Mouse (Mus musculus) urinary bladder, postnatal 36 days (tissue): Measurements from ENCODE around the gene Nlrp9b.
"Not testable (repeated sequence)": the region's sequence is repeated elsewhere in the genome, so short reads cannot be mapped to it uniquely, and the experiment has no call there.

Experiments
- DNase-seq, 2 experiments: peaks; one replicate each; pipeline ENCODE4 v3.0.0; 2022; ENCODE audit warnings: low spot score in 2 of 2, mixed read lengths in 1 of 2

Gene Nlrp9b

DNA sequence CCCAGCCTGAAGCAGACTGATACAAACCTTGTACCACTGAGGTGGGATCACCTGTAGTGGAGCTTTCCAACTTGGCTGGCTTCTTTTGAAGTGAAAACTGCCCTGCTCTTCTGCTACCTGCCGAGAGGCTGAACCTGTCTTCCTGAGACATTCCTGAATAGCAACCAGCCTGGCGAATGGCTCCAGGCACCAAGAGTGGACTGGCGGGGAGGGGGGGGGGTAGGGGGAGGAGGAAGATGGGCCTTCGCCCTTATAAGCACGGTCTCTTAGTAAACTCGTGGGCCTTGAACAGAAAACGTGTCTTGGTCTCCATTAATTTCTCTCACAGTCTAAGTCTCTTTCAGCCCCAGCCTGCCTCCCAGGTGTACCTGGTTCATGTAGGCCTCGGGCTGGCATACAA is at the start of gene Nlrp9b:
Gene Nlrp9b, plus strand, starts transcription at position 301 of the 400 bp plus-strand sequence.
- DNase-seq, result not testable (repeated sequence)

DNA sequence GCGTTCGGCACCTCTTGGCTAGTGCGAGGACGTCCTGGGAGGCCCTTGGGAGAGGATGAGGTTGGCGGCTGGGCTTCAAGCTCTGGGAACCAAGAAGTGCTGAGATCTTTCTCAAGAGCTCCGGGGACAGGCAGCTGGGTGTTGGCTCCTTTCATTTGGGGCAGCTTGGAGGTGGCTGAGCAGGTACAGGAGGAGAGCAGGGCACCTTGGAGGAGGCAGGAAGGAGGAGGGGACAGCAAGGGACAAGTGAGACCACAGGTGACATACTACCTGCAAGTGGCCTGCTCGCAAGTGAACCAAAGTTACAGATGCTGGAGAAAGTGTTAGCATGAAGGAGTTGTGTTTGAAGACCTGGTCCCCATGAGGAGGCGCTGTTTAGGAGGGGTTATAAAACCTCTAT is 46.6 kb upstream of the Nlrp9b start:
- no peak for DNase-seq

GRCm38 (mm10) chr7:19945201-19945600 is 46.1 kb upstream of the Nlrp9b start:
- no peak for DNase-seq

DNA sequence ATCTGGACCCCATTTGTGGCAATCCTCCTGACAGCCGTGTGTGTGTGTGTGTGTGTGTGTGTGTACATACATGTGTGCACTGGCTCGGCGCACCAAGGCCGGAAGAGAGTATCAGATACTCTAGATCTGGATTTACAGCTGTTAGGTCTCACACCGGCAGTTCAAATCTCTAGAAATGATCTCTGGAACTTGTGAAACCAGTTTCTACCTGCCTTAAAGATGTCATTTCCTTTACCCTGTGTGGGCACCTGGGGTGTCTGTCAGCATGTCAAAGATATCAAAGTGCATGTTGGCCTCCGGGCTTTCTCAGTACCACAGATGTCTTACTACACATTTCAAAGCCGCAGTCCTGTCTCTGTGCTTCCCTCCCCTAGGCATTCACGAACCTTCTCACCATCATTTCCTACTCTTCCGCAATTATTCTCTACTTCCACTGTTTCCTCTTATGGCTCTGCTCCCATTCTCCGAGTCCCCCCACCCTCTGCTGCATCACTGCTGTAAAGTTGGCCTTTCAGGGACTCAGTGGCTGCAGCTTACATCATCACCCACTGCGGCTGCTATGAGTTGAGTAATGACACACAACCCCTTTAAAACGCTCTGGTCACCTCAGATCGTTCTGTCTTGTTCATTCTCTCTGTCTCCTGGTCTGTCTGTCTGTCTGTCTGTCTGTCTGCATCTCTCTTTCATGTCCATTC is 45.3 kb upstream of the Nlrp9b start:
- no peak for DNase-seq

DNA sequence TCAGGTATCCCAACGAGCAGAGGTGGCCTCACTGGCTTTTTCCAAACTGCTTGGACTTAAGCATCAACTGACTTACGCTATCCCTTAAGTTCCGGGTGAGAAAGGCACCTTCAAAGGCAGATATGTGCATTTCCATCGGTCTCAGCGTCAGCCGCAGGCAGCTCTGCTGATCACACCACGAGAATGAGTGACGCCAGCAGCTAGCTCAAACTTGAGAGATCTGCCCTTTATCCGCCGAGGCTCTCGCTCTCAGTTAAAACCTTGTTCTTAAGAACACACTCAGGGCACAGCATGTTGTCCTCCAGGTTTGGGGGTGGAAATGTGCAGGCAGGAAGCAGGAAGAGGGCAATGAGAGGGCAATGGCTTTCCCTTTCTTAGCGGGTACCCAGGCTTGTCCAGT is 42.3 kb upstream of the Nlrp9b start:
- DNase-seq, result no peak

GRCm38 (mm10) chr7:19949996-19950395 is 41.3 kb upstream of the Nlrp9b start:
- DNase-seq, result no peak

DNA sequence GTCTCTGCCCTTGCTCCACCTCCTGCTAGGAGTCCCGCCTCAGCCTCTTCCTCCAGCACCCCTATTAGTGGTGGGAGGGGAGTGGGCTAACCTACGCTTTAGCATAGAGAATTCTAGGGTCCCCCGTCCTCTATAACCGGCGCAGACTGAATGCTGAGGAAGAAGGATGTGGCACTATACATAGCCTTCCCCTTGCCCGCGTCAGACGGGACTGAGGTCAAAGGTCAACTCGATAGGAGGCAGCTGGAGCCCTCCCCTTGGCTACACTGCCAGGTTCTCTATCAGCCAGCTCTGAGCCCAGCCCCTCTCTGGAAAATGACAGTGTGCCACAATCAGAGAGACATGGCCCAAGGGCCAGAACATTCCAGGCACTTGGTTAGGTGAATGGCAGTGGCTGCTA is 40.7 kb upstream of the Nlrp9b start, which contains the start of gene Igsf23:
Gene Igsf23, minus strand, starts transcription at position 168 of the 400 bp plus-strand sequence.
- DNase-seq, result no peak

GRCm38 (mm10) chr7:19952320-19952986 is 38.8 kb upstream of the Nlrp9b start:
- DNase-seq, result no peak

DNA sequence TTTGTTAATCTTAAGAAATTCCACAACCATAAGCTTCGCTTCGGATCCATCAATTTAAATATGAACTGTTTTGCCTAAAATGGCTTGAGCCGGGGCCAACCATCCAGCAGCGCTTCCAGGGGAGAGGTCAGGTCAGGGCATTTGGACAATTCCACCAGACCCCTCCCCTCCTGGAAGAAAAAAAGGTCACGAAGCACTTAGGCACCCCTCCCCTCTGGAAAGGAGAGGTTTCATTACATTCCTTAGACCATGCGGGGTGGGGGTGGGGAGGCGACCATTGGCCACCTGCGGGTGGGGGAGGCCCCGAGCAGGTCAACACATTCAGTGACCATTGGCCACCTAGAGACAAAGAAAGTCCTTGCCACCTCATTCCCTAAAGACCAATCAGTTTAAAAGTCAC is 38.2 kb upstream of the Nlrp9b start:
- DNase-seq, result no peak

DNA sequence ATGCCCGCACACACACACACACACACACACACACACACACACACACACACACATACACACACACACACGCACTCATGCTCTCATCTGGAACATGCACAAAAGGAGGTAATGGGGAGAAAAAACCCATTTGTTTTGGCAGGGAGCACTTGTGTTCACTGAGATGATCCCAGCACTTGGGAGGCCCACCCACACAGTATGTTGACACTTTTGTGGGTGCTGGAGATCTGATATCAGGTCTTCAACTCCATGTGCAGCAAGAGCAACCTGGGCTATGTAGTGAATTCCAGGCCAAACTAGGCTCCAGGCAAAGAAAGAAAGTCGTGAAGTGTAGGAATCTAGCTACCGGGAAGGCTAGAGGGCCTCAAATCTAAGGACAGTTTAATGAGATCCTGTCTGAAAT is 35.4 kb upstream of the Nlrp9b start:
- no peak for DNase-seq

DNA sequence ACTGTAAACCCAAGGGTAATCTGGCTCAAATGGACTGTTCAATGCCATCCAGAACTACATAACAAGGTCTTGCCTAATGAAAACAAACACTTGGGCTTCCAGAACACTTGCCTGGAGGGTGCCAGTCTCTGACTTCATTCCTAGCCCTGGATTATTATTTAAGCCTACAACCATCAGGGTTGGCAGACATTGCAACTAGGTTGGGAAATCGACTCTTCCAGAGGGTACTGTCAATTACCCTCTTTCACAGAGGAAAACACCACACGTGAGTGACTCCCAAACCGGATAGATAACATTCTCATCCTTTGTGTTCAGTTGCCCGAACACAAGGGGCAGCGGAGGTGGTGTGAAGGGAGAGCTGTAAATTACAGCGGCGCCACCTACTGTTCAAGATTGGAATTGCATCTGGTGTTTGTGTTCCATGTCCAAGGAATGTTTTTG is 34.9 kb upstream of the Nlrp9b start:
- DNase-seq, result peak; percentile 88 to 89

GRCm38 (mm10) chr7:19962423-19962822 is 28.8 kb upstream of the Nlrp9b start:
- DNase-seq, result no peak

DNA sequence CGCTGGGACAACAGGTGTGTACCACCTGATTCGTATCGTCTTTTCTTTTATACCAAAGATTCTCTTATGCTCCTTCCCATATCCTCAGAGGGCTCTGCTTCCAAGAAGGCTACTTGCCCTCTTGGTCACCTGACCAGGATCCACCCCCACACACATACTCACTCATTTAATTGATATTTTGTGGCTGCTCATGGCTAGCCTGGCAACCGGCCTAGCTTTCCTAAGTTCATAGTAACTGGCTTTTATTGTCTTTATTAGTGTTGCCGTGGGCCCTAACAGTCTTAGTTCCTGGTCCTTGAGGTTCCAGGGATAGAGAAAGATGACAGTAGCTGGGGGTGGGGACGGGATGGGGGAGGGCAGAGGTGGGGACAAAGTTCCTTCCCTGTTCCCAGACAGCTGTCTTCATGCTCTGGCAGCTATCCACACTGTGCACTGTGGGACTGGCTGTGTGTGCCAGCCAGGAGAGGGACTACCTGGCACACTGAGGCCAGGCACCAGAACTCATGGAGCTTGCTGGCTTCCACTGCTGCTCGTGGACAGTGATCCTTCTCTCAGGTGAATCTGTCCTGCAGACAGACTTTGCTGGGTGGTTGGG is 26.2 kb upstream of the Nlrp9b start, which contains the start of gene Ceacam20:
Gene Ceacam20, plus strand, starts transcription at position 428 of the 595 bp plus-strand sequence.
- DNase-seq, result no peak

- DNase-seq, result no peak
Measured at GRCm38 (mm10) chr7:19969106-19969505, 22.2 kb upstream of the Nlrp9b start.

GRCm38 (mm10) chr7:19969541-19970090 is 21.6 kb upstream of the Nlrp9b start:
- DNase-seq, result no peak

GRCm38 (mm10) chr7:19970196-19970595 is 21.1 kb upstream of the Nlrp9b start:
- DNase-seq, result no peak

- DNase-seq, result no peak
Measured at GRCm38 (mm10) chr7:19971516-19971915, 19.7 kb upstream of the Nlrp9b start.

DNA sequence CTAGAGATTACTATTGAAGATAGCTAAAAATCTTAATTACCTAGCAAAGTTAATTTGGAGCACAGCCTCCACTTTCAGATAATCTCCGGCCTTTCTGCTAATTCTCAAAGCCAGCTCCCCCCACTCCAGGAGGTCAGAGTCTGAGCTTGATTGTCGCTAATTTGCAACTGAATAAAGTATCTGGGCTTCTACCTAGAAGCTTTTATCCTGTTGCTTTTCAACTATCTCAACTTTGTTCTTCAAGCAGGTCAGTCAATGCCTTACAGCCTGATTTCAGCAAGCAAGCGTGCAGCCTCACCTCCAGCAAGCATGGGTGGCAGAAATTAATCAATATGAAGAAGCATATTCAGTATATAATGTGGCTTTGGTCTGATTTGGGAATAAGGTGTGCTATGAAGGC is 5.5 kb downstream of the Nlrp9b start:
- not testable (repeated sequence) for DNase-seq

GRCm38 (mm10) chr7:20009987-20010386 is 18.7 kb downstream of the Nlrp9b start:
- DNase-seq, result no peak

GRCm38 (mm10) chr7:20064100-20064499 is 72.8 kb downstream of the Nlrp9b start:
- not testable (repeated sequence) for DNase-seq

GRCm38 (mm10) chr7:20078118-20078517 is 86.9 kb downstream of the Nlrp9b start:
- not testable (repeated sequence) for DNase-seq

- DNase-seq, result not testable (repeated sequence)
Measured at GRCm38 (mm10) chr7:20099380-20099779, 108.1 kb downstream of the Nlrp9b start, which contains the start of gene Vmn1r91. TSS of gene Vmn1r91 (plus strand) at chr7:20099680.
